Mouse (Mus musculus) gastrocnemius, adult 2 months (tissue): Measurements from ENCODE around the gene Gja1. TPM values are rescaled to one million over a fixed set of nuclear protein-coding genes. Genes with fewer than 3 reads are reported as not detected.
"Not testable (repeated sequence)": the region's sequence is repeated elsewhere in the genome, so short reads cannot be mapped to it uniquely, and the experiment has no call there.

Experiments used
- DNase-seq: peaks from one replicate; pipeline ENCODE4 v3.0.0; 2022
- H3K27ac ChIP-seq: fragments of 200-600 bp; 2 replicates; pipeline ENCODE4 v1.8.1; 2022; ENCODE audit warnings: mild to moderate bottlenecking
- H3K4me3 ChIP-seq: fragments of 200-600 bp; 2 replicates; pipeline ENCODE4 v1.8.1; 2022; ENCODE audit warnings: mild to moderate bottlenecking, moderate library complexity
- CTCF ChIP-seq: fragments of 200-600 bp; IDR thresholded peaks from 2 replicates; pipeline ENCODE4 v1.8.1; 2022; ENCODE audit warnings: antibody characterized with exemption, mild to moderate bottlenecking, moderate library complexity
- intact Hi-C: fragments of 180-260 bp; cut with DNase I; formaldehyde crosslinking; loops from one replicate; pipeline ENCODE4 v1.15.1; 2025
- total RNA-seq, 2 experiments: library from RNA; stranded (reverse); gene quantifications; 2 replicates each; pipeline ENCODE4 v1.2.3; 2021

The Gja1 gene
- total RNA-seq, 2 experiments from 2014 or later: 7.4 to 9.0 TPM

DNA sequence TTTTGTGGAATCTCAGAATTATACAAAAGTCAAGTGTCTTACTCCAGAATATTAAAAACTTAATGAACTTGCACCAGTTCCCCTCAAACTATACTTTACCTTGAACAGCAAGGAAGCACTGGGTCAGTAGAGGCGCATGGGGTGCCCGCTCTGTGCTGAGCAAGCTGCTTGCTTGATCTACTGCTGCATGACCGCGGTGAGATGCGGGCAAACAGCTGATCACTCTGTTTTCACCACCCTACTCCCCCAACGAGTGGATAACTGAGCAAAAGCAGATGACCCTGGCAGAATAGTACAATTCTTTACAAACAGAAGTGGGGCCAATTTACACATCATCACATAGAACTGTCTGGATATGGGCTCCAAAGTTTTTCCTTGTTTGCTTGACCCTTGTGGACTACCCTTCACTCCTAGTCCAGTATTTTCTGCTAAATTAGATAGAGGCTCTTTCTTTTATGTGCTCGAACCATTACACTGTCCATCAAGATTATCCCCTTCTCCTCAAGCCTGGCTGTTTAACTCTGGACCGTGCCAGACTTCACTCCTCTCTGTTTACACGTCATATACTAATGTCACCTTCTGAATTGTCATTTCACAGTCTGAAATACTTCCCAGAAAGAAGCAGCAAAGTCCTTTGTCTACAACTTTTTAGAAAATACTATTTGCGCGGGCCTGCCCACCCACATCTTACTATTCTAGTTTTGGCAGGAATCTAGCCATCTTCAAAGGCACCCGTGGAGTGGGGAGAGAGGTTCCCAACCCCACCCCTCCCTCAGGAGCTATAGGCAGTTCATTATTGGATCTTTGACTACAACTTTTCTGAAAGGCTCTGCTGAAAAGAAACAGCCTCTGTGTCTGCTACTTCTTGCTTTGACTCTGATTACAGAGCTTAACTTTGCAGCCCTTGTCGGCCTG lies 8.3 kb downstream of the Gja1 start:
- no peak for DNase-seq
- H3K27ac ChIP-seq: peak overlapping the region; percentile 38; the same call in 1 of the 2 replicates
- intact Hi-C loops: loop anchor here (10.0 kb wide), 1 partner anchor 299 kb away; no protein-coding TSS in a partner anchor
- TF ChIP-seq CTCF: no peak
- peak overlapping the region; percentile 5; the same call in 1 of the 2 replicates for H3K4me3 ChIP-seq

DNA sequence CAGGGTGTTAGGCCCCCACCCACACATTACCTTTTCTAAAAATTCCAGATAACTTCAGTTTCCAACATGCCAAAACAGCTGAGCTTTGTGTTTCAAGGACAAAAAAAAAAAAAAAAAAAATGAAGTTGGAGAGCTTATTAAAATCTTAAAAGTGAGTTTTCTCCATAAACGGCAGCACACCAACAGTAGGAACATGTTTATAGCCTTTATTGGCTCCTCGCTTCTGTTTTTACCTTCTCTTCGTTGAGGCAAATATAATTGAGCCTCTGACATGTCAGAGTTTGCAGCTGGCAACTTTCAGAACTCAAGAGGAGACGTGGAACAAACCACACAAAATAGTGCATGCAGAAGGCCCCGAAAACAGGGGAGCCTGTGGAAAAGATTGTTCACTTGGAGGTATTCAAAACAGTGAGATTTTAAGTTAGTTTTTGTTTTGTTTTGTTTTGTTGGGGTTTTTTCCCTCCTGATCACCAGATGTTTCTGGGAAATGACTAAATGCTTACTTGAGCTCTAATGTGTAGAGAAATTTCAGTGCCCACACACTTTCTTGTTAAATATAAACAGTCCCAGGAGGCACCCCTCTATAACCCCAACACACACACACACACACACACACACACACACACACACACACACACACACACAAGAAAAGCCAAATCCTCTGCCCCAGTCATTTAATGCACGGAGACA lies 16.1 kb downstream of the Gja1 start:
- Histone ChIP-seq H3K27ac (no peak overlapping the region), H3K4me3 (no peak overlapping the region)
- DNase-seq: no peak
- intact Hi-C loops: no loop called here
- no peak for TF ChIP-seq CTCF

DNA sequence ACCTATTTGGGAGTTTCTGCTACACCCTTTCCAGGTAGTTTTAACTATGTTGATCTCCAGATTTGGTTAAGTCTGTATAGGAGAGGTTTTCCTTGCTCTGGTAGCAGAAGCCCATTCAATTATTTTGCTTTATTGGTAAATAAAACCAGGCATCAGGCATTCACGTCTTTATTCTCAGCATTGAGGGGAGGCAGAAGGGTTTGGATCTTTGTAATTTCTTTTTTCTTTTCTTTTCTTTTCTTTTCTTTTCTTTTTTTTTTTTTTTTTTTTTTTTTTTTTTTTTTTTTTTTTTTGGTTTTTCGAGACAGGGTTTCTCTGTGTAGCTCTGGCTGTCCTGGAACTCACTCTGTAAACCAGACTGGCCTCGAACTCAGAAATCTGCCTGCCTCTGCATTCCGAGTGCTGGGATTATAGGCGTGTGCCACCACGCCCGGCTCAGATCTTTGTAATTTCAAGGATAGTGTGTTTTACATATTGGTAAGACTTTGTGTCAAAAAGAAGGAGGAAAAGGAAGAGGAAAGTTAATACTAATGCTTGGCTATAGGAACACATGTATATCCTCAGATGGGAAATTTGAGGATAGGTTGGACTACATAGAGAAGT lies 16.8 kb downstream of the Gja1 start:
- DNase-seq: not testable (repeated sequence)

DNA sequence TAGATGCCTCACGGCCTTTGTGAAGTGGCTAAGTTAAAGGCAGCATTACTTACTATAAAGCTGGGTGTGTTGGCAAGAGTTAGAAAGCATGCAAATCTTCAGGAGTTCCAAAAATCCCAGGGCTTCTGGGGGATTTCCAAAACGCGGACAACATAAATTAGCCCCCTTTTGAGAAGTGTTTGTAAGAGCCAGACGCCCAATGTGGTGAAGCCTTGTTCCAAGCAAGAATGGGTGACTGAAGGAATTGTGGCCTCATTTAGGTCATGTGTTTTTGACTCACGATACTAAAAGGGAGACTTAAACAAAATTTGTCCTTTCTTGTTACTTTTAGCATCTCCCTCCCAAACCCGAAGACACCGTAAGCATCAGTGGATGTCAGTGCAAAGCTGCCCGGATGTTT lies 20.7 kb downstream of the Gja1 start:
- TF ChIP-seq CTCF: no peak
- DNase-seq: no peak
- H3K4me3 ChIP-seq: no peak overlapping the region
- H3K27ac ChIP-seq: no peak overlapping the region
- intact Hi-C loops: no loop called here

More for the DNA sequence above, 16.8 kb downstream of the Gja1 start:
- intact Hi-C loops, H3K4me3 ChIP-seq, H3K27ac ChIP-seq: not testable (repeated sequence)

DNA sequence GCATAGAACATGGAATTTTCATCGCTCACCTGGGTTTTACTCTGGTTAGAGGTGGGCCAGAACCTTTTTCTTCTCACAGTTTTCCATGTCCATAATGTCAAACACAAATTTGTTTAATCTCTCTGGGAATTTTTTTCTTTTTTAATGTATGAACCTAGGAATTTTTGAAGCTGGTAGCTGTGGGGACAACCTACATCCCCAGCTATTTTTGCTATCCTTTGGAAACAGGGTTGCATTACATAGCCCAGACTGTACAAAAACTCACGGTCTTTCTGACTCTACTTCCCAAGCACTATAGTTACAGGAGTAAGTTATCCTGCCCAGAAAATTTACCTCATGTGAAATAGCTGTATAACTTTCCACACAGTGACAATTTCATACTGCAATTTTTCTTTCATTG lies 21.2 kb downstream of the Gja1 start:
- DNase-seq: no peak
- Histone ChIP-seq H3K27ac (no peak overlapping the region), H3K4me3 (no peak overlapping the region)
- TF ChIP-seq CTCF: no peak
- intact Hi-C loops: no loop called here

DNA sequence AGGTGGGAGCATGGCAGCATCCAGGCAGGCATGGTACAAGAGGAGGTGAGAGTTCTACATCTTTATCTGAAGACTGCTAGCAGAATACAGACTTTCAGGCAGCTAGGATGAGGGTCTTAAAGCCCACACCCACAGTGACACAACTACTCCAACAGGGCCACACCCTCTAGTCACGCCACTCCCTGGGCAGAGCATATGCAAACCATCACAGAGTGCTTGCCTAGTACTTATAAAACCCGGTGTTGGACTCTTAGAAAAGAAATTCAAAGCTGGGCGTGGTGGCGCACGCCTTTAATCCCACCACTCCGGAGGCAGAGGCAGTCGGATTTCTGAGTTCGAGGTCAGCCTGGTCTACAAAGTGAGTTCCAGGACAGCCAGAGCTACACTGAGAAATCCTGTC lies 24.3 kb downstream of the Gja1 start:
- DNase-seq, H3K4me3 ChIP-seq, H3K27ac ChIP-seq, intact Hi-C loops: not testable (repeated sequence)

DNA sequence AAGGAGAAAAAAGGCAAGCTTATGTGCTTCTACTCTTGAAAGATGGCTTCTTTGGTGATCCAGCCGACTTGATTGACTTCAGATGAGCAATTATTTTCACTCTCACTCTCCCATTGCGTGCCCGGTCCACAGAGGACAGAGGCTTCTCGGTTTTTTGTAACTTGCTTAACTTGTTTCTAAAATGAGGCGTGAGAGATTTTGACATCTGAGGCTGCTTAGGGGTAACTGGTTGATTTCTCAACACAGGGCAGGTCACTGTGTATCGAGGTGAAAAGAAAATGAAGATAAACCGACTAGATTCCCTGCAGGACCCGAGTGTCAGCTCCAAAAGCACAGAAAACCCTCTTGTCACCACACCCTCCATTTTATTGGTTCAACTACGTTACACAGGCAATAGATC lies 28.8 kb downstream of the Gja1 start:
- Histone ChIP-seq H3K4me3 (no peak overlapping the region), H3K27ac (no peak overlapping the region)
- TF ChIP-seq CTCF: no peak
- intact Hi-C loops: no loop called here
- no peak for DNase-seq

DNA sequence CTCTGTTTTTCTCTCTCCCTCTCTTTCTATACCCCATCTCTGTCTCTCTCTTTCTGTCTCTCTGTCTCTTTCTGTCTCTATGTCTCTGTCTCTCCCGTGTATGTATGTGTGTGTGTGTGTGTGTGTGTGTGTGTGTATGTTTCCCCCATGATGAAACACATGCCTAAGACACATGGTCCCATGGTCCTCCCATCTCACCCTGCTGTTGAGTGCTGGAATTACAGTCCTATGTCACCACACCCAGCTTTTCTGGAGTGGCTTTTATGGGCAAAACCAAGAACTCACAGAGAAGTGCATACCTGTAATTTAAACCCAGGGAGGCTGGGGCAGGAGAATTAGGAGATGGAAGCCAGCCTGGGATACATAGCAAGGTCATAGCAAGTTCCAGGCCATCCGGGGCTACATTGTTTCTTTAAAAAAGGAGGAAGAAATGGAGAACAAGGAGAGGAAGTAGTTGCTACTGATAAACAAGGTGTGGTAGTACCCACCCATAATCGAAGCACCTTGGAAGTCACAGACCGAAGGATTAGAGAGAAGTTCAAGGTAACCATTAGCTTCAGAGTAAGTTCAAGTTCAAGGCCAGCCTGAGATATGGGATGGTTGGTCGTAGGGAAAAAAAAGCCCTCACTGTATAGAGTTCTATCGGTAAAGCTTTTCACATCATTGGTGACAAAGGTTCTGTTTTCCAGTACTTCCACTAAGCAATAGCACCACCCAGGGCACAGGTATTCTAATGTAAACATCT lies 29.4 kb downstream of the Gja1 start:
- H3K4me3 ChIP-seq: no peak overlapping the region
- DNase-seq: no peak
- intact Hi-C loops: no loop called here
- no peak overlapping the region for H3K27ac ChIP-seq
- no peak for TF ChIP-seq CTCF

DNA sequence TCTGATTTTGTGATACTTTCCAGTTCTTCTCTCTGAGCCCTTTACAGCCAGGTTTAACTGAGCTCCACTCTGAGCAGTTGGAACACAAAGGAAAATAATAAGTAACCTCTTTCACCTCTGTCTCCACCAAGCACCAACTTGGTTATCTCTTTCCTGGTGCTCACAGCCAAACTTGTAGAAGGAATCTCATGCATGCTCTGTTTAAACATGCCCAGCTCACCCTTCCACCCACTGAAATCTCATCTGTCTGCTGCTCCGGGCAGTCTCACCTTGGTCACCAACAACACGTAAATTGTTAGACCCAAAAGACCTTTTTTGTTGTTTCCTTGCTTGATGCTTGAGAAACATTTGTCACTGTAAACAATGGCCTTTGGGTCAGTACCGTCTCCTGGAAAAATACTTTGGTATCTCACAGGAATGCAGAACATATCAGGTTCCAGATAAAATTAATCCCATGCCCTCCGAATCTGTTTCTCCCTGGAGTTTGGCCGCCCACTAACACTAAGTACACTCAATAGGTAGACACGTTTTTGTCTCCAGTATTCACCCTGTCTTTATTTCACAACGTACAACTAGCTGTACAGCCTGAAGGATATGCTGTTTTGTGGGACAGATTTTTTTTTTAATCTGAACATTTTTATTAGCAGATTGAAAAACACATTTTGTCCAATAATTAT lies 38.9 kb downstream of the Gja1 start:
- no peak for DNase-seq
- no peak for TF ChIP-seq CTCF
- H3K27ac ChIP-seq: no peak overlapping the region
- intact Hi-C loops: no loop called here
- H3K4me3 ChIP-seq: no peak overlapping the region

DNA sequence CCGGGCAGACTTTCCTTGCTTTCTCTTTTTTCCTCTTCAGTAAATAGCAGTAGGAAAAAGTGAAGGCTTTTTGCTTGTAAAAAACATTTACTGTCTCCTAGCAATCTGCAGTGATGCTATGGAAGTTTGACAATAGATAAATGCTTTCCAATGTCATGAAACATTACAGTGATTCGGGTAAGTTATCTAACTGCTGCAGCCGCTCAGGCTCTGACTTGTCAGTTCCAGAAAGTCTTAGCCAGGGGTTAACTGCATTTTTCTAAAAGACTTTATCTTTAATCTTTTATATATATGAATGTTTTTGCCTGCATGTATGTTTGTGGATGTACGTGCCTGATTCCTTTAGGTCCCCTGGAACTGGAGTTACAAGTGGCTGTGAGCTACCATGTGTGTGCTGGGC lies 45.4 kb downstream of the Gja1 start:
- Histone ChIP-seq H3K27ac (no peak overlapping the region), H3K4me3 (no peak overlapping the region)
- no peak for TF ChIP-seq CTCF
- intact Hi-C loops: no loop called here
- no peak for DNase-seq

DNA sequence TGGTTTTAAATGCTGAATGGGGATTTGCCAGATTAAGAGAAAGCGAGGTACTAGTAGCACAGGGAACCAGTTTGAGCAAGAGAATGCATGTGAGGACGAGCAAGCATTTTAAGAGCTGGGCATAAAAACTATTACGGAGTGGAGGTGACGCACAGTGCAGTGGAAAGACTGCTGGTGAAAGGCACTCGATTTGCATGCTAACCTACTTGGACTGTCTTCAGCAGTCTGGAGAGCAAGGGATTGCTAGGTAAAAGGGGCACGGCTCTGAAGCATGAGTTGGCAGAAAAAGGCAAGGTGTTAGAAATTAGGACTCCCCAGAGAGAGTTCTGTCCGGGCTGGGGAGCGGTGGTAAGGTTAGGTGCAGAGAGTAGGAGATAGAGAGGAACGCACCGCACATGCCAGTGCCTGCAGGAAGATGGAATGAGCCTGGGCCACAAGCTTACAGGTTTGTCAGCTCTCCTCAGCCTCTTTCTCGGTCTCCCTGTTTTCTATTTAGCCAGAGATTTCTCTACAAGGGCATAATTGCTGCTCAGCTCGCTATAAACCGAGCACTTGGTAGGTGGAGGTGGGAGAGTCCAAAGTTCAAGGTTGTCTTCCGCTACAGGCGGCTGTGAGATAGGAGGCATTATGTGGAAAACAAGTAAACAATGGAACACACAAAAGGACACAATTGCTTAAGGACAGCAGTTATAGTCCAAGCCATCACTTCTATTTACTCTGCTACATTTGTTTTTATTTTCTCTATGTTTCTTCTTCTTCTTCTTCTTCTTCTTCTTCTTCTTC lies 48.1 kb downstream of the Gja1 start:
- no peak for TF ChIP-seq CTCF
- DNase-seq: no peak
- intact Hi-C loops: no loop called here
- Histone ChIP-seq H3K27ac (no peak overlapping the region), H3K4me3 (no peak overlapping the region)
